In genomic region chr13:113094618-113095017, GRCm38 (mm10) we compare ENCODE assay signal across 19 mouse cellular contexts. TPM values are rescaled to one million over a fixed set of nuclear protein-coding genes. Genes with fewer than 3 reads are reported as not detected.
"Had no signal": no experiment of that assay in that cellular context is flagged by ENCODE, and none has a peak within 500 bp of the region (broad histone marks: within the 10 kb centered on the region; RNA-seq: fewer than 3 reads in every experiment).

No protein-coding gene starts in this region.

- H3K27me3 ChIP-seq: neural tube, embryonic 12.5 days; neural tube, embryonic 13.5 days; neural tube, embryonic 15.5 days; stomach, embryonic 15.5 days had no signal

- H3K27ac ChIP-seq: neural tube, embryonic 12.5 days; neural tube, embryonic 13.5 days; neural tube, embryonic 15.5 days; stomach, embryonic 15.5 days; stomach, postnatal 0 days had no signal

- H3K4me3 ChIP-seq: neural tube, embryonic 12.5 days; neural tube, embryonic 13.5 days; neural tube, embryonic 15.5 days; stomach, embryonic 15.5 days had no signal

- H3K36me3 ChIP-seq: neural tube, embryonic 12.5 days; neural tube, embryonic 13.5 days; neural tube, embryonic 15.5 days; stomach, embryonic 15.5 days had no signal

- DNase-seq: retina, postnatal 1 day; right cerebral cortex, adult 18-20 months; right cerebral cortex, postnatal 14 days; right cerebral cortex, postnatal 25 days; right cerebral cortex, postnatal 4 days; spleen, adult 18-20 months; thymus, adult 18-20 months; thymus, adult 2 months; thymus, postnatal 25 days had no signal

- H3K4me1 ChIP-seq: neural tube, embryonic 12.5 days; neural tube, embryonic 13.5 days; neural tube, embryonic 15.5 days; stomach, embryonic 15.5 days had no signal

- H3K9me3 ChIP-seq: neural tube, embryonic 12.5 days; neural tube, embryonic 13.5 days; neural tube, embryonic 15.5 days; stomach, embryonic 15.5 days had no signal

- H3K9ac ChIP-seq: neural tube, embryonic 12.5 days; neural tube, embryonic 13.5 days; neural tube, embryonic 15.5 days; stomach, embryonic 15.5 days had no signal

RNA-seq across cellular contexts. Expression of gene Gzma, which starts 6.2 kb away (rescaled TPM):
- polyA plus RNA-seq: neural tube, embryonic 11.5 days; neural tube, embryonic 12.5 days; neural tube, embryonic 13.5 days; neural tube, embryonic 14.5 days; neural tube, embryonic 15.5 days; stomach, embryonic 14.5 days had no signal

RNA-seq across cellular contexts. Expression of gene Gpx8, which starts 48.4 kb away (rescaled TPM):
- total RNA-seq: neutrophil, adult 5-6 weeks had no signal

RNA-seq across cellular contexts. Expression of gene Cdc20b, which starts 59.7 kb away (rescaled TPM):
- total RNA-seq: neutrophil, adult 5-6 weeks had no signal
- polyA plus RNA-seq: neural tube, embryonic 11.5 days; neural tube, embryonic 12.5 days; neural tube, embryonic 13.5 days; neural tube, embryonic 15.5 days; stomach, embryonic 14.5 days; stomach, embryonic 15.5 days; stomach, postnatal 0 days; urinary bladder, adult 2 months had no signal
